Mouse (Mus musculus) c-Kit-negative CD71-positive TER-119-positive erythroid progenitor cells, embryonic 14.5 days (primary cell): ENCODE measurements around the gene Nudcd3.

Experiments used
- DNase-seq: peaks from one replicate; pipeline ENCODE4 v3.0.0-alpha.2; 2013; ENCODE audit warnings: low read depth, low spot score

Nudcd3 gene

GRCm38 (mm10) chr11:6063501-6064214 lies 136.6 kb downstream of the Nudcd3 start:
- no peak for DNase-seq

GRCm38 (mm10) chr11:6063065-6063464 lies 137.2 kb downstream of the Nudcd3 start:
- no peak for DNase-seq

GRCm38 (mm10) chr11:6062329-6062728 lies 137.9 kb downstream of the Nudcd3 start:
- DNase-seq = no peak

GRCm38 (mm10) chr11:6061891-6062290 lies 138.3 kb downstream of the Nudcd3 start:
- DNase-seq = no peak

- DNase-seq = no peak
Measured at GRCm38 (mm10) chr11:6059162-6059561, 141.1 kb downstream of the Nudcd3 start.
